Mouse (Mus musculus): ENCODE results near the gene Srarp.
A peak's percentile ranks its signal among the peaks of the same experiment; 100 is the strongest.

The Srarp gene

GRCm38 (mm10) chr4:141456193-141456938 lies 20.5 kb upstream of the Srarp start:
- DNase-seq, result no peak

GRCm38 (mm10) chr4:141455526-141455925 lies 19.6 kb upstream of the Srarp start:
- no peak for DNase-seq

- DNase-seq, result no peak
Measured at GRCm38 (mm10) chr4:141454581-141455350, 18.9 kb upstream of the Srarp start.

- DNase-seq, result no peak
Measured at GRCm38 (mm10) chr4:141451916-141452450, 16.1 kb upstream of the Srarp start.

- no peak for DNase-seq
Measured at GRCm38 (mm10) chr4:141451251-141451650, 15.3 kb upstream of the Srarp start.

- DNase-seq, result no peak
Measured at GRCm38 (mm10) chr4:141446211-141446610, 10.3 kb upstream of the Srarp start.

- no peak for DNase-seq
Measured at GRCm38 (mm10) chr4:141445328-141445720, 9.4 kb upstream of the Srarp start.

GRCm38 (mm10) chr4:141444451-141445327 lies 8.8 kb upstream of the Srarp start, which contains the start of gene Zbtb17:
Gene Zbtb17, plus strand, starts transcription at chr4:141444654.
- DNase-seq, result peak; percentile 83

GRCm38 (mm10) chr4:141443641-141444429 lies 7.9 kb upstream of the Srarp start:
- DNase-seq, result no peak

- no peak for DNase-seq
Measured at GRCm38 (mm10) chr4:141440877-141441276, 5.0 kb upstream of the Srarp start.

- no peak for DNase-seq
Measured at GRCm38 (mm10) chr4:141439083-141439803, 3.3 kb upstream of the Srarp start.

- DNase-seq, result no peak
Measured at GRCm38 (mm10) chr4:141433191-141433590, 2.7 kb downstream of the Srarp start.

GRCm38 (mm10) chr4:141432666-141433065 lies 3.2 kb downstream of the Srarp start:
- no peak for DNase-seq

- peak; percentile 78 for DNase-seq
Measured at GRCm38 (mm10) chr4:141430997-141431396, 4.9 kb downstream of the Srarp start.

GRCm38 (mm10) chr4:141429847-141430246 lies 6.1 kb downstream of the Srarp start:
- DNase-seq, result no peak

GRCm38 (mm10) chr4:141429381-141429780 lies 6.5 kb downstream of the Srarp start:
- DNase-seq, result no peak

- DNase-seq, result no peak
Measured at GRCm38 (mm10) chr4:141427921-141428320, 8.0 kb downstream of the Srarp start.

GRCm38 (mm10) chr4:141426796-141427745 lies 8.8 kb downstream of the Srarp start:
- no peak for DNase-seq

- DNase-seq, result peak; percentile 40
Measured at GRCm38 (mm10) chr4:141425484-141426479, 10.1 kb downstream of the Srarp start.
